Mouse (Mus musculus) embryonic fibroblast, embryonic 13.5 days (primary cell): Measurements from ENCODE around the gene Smok3b.

Source experiments
- CTCF ChIP-seq: IDR thresholded peaks from 2 replicates; pipeline ENCODE4 v1.5.1; 2011; ENCODE audit warnings: mild to moderate bottlenecking, control low read depth, low read length, moderate library complexity, borderline replicate concordance; ENCODE audit not compliant: insufficient read depth
- POLR2A ChIP-seq: IDR thresholded peaks from 2 replicates; pipeline ENCODE4 v1.6.1; 2011; ENCODE audit warnings: low read depth, mild to moderate bottlenecking, control low read depth, low read length, moderate library complexity

DNA sequence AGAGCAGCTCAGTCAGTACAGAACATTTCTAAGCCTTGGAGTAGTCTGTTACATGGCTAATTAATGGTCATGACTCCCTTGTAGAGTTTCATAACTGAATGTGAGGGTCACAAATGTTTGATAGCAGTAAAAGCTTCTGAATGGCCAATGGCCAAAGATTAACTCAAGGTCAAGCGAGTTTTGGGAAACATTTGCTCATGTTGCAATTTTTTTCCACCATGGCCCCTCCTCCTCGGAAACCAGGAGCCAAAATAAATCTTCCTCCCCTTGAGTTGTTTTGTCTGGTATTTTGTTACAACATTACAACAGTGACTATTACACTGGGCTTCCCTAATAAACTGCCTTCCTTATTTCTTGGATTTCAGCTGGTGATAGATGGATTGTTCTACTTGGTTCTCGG lies 54.5 kb downstream of the Smok3b start:
- no peak for TF ChIP-seq POLR2A
- no peak for TF ChIP-seq CTCF
